Mouse (Mus musculus): Measurements from ENCODE around the gene Mxd3.

DNA sequence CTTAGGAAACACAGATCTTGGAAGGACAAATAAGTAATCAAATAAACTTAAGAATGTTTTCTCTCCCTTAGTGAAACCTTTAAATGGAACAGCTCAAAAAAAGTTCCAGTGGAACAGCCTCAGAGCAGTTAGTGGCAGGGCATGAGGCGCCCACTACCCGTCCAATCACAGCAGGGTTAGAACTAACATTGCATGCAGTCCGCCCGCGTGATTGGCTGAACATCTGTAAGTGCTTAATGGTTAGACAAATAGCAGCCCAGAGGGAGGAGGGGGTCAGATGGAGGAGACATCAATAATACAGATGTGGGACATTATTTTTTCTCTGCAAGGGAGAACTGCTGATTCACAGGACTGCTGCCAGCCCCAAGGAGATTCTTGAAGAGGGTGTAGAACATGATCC, 52.4 kb downstream of the Mxd3 start:
- TF ChIP-seq CTCF (IDR thresholded peaks at IDR 0.05; ENCODE audit: low read depth, low read length) (no peak), POLR2A (IDR thresholded peaks at IDR 0.05; ENCODE audit: borderline replicate concordance, low read depth, low read length) (no peak)
